Mouse (Mus musculus) left cerebral cortex, adult 18-20 months (tissue): ENCODE measurements around the gene Gm37240. TPM values are rescaled to one million over a fixed set of nuclear protein-coding genes. Genes with fewer than 3 reads are reported as not detected.
"Not testable (repeated sequence)": the region's sequence is repeated elsewhere in the genome, so short reads cannot be mapped to it uniquely, and the experiment has no call there.

Experiments used
- DNase-seq, 2 experiments: peaks; one replicate each; pipeline ENCODE4 v3.0.0; 2021 to 2022; ENCODE audit warnings: low spot score in 2 of 2, mixed read lengths in 1 of 2
- total RNA-seq, 2 experiments: library from RNA; stranded (reverse); gene quantifications; 2 replicates each; pipeline ENCODE4 v1.2.3; 2021

Gm37240 gene
- total RNA-seq, 2 experiments from 2014 or later, result 2.3 TPM; not detected in 1

DNA sequence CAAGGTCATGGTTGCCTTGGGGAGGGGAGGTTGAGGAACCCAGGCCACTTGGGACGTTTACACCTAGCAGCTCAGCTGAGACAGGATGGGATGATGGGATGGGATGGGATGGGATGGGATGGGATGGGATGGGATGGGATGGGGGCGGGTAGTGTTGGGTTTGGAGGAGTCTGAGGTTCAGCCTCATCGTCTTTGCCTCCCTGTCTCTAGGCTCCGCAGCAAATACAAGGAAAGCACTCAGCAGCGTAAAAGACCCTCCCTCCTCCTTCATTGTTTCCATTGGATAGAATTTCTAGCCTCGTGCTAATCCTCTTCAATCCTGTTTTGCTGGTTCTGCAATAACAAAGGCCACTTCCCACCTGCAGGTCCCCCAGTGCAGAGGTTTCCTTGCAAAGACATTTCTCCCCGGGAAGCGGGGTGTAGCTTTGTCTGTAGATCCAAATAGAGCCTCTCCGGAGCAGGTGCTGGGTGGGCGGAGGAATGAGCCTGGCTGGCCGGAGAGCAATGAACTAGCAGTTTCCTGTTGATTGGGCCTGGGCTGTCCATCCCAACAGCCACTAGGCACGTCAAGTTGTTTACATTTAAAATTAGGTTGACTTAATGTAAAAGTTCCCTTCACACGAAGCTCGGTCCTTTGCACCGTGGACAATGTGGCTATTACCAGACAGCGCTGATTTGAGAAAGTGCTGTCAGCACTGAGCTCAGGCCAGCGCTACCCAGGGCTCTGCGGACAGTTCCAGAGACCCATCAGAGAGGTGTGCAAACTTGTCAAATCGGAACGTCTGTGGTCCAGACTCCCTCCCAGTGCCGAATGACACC lies 1221.9 kb downstream of the Gm37240 start:
- DNase-seq, result peak in 1 of 2 experiments; percentile 15

DNA sequence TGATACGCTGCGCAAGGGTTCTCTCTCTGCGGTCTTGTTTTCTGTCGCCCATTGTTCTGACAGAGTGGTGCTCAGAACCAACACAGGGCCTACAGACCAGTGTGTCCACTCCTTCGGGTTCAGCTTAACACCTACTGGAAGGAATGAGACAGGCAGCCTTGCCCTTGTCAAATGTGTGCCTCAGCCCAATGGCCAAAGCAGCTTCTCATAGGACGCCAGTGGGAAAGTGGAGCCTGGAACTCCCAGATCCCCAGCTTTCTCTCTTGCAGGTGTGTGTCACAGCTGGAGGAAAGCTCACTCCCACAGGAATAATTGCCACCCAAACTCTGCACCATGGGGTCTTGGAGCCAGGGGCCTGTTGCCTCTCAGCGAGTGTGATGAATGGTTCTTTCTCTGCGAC lies 1222.6 kb downstream of the Gm37240 start:
- no peak for DNase-seq

DNA sequence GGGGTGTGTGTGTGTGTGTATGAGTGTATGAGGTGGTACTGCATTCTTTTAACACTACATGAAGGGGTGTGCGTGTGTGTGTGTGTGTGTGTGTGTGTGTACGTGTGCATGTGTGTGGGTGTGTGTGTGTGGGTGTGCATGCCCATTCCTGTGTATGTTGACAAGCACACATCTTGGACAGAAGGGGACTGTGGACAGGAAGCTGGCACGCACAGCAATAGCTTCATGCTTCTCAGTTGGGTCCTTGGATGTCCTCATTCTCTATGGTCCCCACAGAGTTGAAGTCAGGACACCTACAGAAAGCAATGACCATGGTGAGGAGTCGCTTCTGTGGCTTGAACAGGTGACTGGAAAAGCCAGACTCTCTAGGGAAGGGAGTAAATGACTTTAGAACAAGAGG lies 1223.5 kb downstream of the Gm37240 start:
- no peak for DNase-seq

DNA sequence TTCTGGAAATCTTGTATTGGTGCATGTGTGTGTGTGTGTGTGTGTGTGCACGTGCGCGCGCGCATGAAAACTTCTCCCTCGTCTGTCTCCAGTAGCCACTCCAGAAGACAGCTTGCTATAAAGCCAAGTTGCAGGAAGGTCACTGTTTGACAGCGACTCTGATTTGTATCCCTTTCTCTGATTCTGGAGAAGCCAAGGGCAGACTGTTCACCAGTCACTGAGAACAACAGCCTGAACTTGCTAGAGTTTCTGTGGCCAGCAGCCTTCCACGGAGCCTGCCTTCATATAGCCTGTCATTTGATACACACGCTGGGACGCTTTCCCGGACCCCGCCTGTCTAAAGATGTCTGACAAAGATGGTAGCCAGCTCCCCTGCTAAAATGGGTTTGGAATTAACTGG lies 1224.2 kb downstream of the Gm37240 start:
- no peak for DNase-seq

DNA sequence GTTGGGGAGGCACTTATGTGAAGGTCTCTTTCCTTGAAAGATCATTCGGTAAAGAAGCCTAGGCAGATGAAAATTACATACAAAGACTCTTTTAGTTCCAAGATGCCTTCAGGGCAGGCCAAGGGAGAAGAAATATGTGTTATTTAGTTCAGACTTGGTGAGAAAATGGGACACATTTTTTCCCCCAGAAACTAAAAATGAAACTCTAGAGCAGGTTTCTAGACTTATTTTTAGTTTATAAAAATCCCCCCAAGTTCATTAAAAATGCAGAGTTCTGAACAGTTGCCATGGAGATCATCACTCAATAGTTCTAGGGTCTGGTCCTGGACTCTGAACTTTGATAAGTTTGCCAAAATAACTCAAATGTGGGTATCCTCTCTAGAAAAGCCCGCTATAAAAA lies 1226.9 kb downstream of the Gm37240 start:
- no peak for DNase-seq

DNA sequence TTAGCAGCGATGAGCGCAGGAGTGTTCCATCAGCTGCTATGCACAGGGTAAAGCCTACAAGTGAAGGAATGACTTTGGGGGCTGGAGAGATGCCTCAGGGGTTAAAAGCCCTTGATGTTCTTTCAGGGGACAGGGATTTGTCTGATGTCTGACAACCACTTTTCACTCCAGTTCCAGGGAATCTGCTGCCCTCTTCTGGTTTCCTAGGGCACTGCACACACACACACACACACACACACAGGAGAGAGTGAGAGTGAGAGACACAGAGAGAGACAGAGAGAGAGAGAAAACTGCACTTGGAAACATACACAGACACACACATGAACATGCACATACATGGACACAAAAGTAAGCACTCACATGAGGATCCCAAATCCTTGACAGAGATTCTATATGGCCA lies 1228.4 kb downstream of the Gm37240 start:
- DNase-seq, result no peak

DNA sequence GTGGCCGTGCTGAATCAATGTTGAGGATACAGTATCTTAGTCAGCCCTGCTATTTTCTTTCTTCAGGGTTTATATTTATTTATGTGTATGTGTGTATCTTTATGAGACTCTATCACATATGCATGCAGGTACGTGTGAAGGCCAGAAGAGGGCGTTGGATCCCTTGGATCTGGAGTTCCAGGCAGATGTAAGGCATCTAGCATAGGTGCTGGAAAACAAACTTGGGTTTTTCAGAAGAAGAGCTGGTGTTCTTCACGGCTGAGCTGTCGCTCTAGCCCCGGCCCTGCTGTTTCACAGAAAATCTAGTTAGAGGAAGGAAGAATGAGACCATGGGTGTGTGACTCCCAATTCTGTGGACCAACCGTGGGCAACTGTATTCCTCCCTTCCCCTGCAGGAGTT lies 1229.3 kb downstream of the Gm37240 start:
- DNase-seq, result no peak

DNA sequence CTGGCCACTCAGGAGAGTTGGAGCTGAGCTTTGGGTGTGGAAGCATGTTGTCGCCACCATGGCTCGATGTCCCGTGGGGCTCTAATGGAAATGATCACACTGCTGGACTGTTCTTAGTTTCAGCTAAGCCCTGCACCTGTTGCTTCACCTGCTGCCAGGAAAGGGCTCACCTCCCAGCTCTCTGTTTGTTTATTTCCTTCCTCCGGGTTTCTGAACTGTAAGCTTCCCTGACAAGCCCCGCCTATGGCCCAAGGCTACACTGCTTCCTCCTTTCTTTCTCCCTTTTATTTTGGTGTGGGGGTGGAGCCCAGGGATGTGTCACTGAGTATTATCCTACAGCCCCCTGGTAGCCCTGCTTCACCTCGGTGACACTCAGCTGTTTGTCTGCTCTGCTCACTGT lies 1230.1 kb downstream of the Gm37240 start:
- no peak for DNase-seq

DNA sequence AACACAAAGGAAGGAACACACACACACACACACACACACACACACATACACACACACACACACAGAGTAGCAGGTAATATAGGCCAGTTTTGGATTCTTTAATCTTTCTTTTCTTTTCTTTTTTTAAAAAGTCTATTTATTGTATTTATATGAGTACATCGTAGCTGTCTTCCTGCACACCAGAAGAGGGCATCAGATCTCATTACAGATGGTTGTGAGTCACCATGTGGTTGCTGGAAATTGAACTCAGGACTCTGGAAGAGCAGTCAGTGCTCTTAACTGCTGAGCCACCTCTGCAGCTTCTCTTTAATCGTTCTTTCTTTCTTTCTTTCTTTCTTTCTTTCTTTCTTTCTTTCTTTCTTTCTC lies 1231.5 kb downstream of the Gm37240 start:
- DNase-seq, result not testable (repeated sequence)

DNA sequence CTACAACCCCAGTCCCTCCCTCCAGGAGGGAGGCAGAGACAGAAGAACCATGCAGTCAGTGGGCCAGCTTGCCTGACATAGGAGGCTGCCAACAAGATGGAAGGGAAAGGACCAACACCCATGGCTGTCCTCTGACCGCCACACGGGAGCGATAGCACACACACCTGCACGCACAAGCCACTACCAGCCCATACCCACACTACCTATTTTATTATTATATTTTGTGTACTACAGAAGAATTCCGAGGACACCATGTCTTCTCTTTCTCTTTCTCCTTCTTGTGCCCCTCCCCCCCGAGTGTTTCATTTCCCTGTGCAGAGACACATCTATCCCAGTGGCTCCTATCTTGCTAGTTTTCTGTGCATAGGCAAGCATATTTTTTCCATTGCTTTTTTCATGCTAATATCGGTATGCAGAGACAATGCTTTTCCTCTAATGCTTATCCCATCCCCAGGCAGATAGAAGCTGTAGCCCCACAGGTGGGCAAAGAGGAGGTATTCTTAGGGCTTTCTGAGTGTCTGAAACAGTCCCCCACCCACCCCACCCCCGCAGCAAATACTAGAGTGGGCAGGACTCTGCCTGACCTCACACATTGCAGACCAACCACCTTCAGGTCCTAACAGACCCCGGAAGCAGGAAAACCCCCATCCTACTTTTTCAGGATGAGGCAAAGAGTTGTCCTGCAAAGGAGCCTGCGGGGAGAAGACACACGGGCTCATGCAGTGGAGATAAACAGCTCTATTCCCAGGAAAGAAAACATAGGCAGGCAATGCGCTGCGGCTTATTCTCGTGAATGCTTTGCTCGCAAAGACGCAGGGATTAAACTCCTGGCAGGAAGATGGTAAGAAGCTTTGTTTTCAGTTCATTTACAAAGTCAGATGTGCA lies 1232.2 kb downstream of the Gm37240 start:
- DNase-seq, result no peak

DNA sequence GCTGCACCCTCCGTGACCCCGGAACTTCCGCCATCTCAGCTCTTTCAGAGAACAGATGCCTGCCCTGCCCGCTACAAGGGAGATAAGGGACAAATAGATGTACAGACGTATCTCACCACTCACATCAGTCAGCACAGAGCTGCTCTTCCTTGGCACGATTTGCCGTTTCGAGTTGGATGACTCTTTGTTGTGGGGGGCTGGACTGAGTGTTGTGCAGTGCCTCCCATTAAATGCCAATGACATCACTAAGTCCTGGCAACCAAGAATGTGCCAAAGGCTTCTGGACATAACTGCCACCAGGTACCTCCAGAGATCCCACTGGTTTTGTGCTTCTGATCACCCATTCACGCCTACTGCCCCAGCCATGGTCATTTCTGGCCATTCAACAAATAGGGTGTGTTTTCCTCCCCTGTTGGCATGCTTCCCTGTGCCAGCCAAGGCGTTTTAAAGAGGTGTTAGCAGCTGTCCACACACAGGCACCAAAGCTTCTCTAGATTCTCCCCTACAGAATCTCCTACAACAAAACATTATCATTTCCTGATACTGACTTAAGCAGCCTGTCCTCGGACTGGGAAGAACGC lies 1233.0 kb downstream of the Gm37240 start:
- no peak for DNase-seq

DNA sequence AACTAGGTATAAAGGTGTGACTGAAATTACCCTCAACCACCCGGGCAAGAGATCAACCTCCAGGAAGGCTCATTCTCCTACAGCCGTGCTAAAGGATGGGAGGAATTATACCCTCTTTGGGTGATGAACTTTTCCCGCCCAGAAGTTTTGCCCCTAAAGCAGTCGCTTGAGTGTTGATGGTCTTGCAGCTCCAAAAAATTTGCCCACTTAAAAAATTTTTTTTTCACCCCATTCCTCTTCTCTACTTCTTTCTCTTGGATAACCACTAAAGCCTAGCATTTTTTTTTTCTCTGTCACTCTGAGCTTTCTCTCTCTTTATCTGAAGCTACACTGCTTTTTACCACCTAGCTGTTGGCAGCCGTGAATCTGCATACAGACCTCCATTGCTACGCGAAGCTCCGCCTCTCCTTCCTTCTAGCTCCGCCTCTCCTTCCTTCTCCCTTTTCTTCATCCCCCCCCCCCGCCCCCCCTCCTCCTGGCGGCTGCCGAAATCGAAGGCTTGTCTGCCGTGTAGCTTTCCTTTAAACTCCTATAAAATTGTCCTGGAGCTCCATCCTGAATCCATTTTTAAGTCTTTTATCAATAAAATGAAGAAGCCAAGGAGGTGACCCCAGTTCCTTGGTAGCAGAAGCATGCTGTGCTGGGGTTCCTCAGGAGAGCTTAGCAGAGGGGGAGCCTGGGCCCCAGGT lies 1233.6 kb downstream of the Gm37240 start:
- no peak for DNase-seq

DNA sequence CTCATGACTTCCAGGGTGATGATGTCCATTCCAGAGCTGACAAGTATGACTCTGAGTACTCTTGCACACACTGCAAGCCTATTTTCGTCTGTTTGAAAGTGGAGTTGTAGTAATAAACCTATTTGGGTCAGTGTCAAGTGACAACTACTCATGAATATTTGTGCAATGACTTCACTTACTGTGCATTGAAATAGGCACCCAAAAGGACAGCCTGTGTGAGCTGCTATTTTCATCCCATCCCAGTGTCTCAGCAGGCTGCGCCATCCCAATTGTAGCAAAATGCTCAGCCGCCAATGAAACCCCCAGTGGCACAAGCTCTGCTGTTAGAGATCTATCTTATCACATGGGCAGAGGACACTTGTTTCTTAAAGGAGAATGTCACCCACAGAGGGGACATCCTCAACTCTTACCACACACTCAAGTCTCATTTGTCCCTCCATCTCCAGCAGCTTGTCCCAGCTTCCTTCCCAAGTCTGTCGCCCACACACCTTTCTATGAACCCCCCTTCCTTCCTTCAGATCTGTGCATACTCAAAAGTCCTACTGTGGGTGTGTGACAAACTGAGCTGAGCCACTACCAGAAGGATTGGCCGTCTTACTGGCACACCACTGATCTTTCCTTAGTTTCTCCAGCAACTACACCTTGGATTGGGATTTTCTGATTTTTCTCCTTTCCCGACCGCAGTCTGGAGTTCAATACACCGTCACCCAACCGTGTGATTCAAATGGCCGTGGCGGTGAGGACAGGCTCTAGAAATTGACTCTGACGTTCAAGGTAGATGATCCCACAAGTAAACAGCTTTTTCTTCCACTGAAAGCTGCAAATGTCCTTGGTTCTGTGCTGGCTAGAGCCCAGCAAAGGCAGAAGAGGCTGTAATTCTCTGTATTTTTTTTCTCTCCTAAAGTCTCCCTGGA lies 1234.4 kb downstream of the Gm37240 start:
- peak in 1 of 2 experiments; percentile 26 for DNase-seq

DNA sequence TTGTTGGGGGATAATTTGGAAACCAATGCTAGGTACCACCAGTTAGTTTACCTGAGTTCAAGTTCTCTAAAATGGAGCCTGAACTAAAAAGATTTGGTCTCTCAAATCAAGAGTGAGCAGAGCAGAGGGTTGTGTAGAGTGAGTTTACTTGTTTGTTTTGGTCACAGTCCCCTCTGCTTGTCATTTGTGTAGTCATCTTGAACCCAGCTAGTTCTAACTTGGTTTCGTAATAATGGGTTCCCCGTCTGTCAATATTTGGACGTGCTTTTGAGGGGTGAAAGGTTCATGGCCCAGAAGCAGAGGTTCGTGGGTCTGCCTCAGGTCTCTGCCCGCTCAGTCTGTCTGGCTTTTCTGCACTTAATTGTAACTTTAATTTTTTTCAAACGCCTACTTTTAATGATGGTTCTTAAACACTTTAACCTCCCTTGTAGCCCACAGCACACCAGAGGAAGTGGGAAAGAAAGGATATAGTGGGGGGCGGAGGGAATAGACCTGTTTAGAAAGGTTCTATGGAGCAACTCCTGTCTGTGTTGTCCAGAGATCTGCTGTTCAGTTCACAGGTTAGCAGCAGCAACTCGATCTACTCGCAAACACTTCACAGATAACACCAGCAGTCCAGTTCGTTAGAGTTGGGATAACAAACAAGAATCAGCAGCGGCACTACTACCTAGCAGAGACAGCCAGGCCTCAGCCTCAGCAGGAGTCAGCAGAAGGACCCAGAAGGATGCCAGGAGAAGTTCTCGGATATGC lies 1237.6 kb downstream of the Gm37240 start:
- DNase-seq, result no peak

DNA sequence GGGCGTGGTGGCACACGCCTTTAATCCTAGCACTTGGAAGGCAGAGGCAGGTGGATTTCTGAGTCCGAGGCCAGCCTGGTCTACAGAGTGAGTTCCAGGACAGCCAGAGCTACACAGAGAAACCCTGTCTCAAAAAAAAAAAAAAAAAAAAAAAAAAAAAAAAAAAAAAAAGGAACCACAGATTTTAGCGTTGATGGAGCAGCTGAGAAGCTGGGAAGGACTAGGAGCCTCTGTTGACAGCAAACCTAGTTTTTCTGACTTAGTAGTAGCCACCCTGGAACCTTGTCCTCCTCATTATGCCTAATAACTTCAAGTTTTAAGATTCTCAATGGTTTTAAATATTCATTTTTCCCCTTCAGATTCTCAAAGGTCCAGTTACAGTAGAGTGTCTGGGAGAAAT lies 1239.2 kb downstream of the Gm37240 start:
- DNase-seq, result not testable (repeated sequence)

DNA sequence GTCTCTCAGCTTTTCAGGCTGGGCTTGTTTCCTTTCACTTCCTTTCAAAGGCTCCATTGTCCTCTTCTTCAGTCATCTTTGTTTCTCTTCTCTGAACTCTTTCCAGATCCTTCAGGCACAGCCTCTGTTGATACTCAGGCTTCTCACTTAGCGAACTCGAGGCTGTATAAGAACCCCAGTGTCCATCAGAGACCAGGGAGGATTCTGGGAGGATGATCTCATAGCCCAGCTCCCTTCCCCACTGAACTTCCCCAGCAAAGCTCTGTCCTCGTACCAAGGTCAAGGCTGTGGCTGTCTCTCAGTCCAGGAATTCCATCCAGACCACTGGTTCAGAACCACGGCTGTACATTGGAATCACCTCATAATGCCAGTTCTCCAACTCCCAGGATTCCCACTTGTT lies 1239.7 kb downstream of the Gm37240 start:
- DNase-seq, result no peak

DNA sequence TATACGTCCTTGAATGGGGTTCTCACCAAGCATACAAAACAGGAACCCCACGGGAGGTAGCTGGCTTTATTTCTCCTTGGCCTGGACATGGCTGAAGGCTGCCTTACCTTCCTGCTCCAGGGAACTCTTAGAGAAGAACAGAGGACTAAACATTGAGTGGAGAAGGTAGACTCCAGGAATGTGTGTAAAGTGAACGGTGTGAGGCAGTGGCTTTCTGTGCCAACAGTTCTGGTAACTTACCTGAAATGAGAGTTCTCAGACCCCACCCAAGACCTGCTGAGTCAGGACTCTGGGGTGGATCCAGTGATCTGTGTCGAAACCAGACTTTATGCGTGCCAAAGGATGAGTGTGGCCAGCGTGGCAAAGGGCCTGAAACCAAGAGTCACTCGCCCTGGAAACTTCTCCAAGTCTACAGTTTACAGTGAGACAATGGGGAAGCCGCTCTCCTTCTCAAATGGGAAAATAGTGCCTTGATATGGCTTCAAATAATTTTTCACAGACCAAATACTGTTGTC lies 1240.9 kb downstream of the Gm37240 start:
- no peak for DNase-seq

DNA sequence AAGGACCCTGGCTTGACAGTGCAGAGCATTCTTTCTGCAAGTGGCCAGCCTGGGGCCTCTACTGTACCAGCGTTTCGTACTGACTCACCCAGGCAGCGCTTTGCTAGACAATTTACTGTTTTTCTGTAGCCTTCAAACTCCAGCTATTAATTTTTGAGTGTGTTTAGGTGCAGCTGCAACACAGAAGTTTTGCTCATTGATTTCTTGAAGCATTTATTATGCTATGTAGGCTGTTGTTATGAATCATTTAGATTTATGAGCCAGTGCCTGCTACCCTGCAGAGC lies 1241.4 kb downstream of the Gm37240 start:
- no peak for DNase-seq

DNA sequence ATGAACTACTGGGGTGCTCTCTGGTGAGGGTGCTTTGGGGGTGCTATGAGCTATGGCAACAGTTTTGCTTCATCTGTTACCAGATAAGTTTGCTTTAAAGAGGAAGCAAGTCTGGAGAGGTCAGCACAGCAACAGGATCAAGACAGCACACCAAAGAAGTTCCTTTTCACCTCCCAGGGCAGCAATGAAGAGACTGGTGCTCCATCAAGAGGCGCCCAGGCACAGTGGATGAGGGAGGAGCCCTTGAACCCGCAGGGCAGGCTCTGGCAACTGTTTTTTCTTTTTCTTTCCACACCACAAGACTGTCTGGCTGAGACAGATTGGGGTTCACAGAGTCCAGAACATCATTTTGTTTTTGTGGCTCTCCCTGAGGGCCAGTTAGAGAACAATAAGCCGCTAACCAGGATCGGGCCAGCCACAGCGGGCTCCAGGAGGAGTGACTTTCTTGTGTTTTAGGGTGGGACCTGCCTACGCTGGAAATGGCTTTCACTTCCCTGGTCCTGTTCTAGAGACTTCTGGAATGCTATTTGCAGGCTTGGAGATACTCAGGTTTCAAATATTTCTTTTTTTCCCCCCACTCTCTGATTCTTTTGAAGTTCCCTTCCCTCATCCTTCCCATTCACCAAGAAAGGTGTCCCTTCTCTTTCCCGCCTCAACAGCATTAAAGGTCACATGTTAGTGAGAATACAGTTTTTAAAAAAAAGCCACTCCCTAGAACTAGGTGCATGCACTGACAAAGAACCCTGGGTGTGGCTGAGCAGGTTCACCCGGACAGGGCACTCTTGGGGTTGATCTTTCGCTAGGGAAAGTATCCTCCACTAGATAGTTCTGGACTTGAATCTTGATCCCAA lies 1241.9 kb downstream of the Gm37240 start:
- no peak for DNase-seq
